Mouse (Mus musculus) heart, adult 2 months (tissue): ENCODE results near the gene Rps21. TPM values are rescaled to one million over a fixed set of nuclear protein-coding genes. Genes with fewer than 3 reads are reported as not detected.

Experiments
- DNase-seq, 2 experiments: peaks; one replicate each; pipeline ENCODE4 v3.0.0; 2021
- H3K27ac ChIP-seq: fragments of 200-600 bp; 2 replicates; pipeline ENCODE4 v1.8.1; 2022
- H3K27me3 ChIP-seq: fragments of 200-500 bp; 2 replicates; pipeline ENCODE4 v1.6.1; 2012; ENCODE audit warnings: mild to moderate bottlenecking, low read length, inconsistent platforms, mixed read lengths; ENCODE audit not compliant: control insufficient read depth, insufficient read depth
- H3K36me3 ChIP-seq: fragments of 200-500 bp; 2 replicates; pipeline ENCODE4 v1.6.1; 2012; ENCODE audit warnings: low read length, inconsistent platforms; ENCODE audit not compliant: control insufficient read depth, insufficient read depth
- H3K4me1 ChIP-seq: fragments of 200-500 bp; 2 replicates; pipeline ENCODE4 v1.6.1; 2011; ENCODE audit warnings: low read length; ENCODE audit not compliant: control insufficient read depth, insufficient read depth
- H3K4me3 ChIP-seq: fragments of 200-600 bp; 2 replicates; pipeline ENCODE4 v1.8.1; 2022
- H3K79me2 ChIP-seq: fragments of 200-500 bp; replicated peaks from 2 replicates; pipeline ENCODE4 v1.6.1; 2012; ENCODE audit warnings: mild to moderate bottlenecking, inconsistent platforms, low read length, moderate library complexity, mixed read lengths; ENCODE audit not compliant: control insufficient read depth, insufficient read depth
- H3K9ac ChIP-seq: fragments of 200-500 bp; 2 replicates; pipeline ENCODE4 v1.6.1; 2012; ENCODE audit warnings: low read depth, mild to moderate bottlenecking, control low read depth, inconsistent platforms, low read length, mixed read lengths
- CTCF ChIP-seq: fragments of 200-600 bp; IDR thresholded peaks from 2 replicates; pipeline ENCODE4 v1.8.1; 2022; ENCODE audit warnings: antibody characterized with exemption, mild to moderate bottlenecking, moderate library complexity
- EP300 ChIP-seq: fragments of 200-500 bp; IDR thresholded peaks from 2 replicates; pipeline ENCODE4 v1.6.1; 2011; ENCODE audit warnings: low read depth, low read length, control low read depth; ENCODE audit not compliant: insufficient read depth
- POLR2A ChIP-seq: fragments of 200-500 bp; IDR thresholded peaks from 2 replicates; pipeline ENCODE4 v1.6.1; 2011; ENCODE audit warnings: mild to moderate bottlenecking, low read depth, low read length, control low read depth; ENCODE audit not compliant: insufficient read depth
- WGBS: fragments of 180-500 bp; shearing (Covaris S2); methylation state at CpG from one replicate; pipeline ENCODE4 v1.1.7; 2018; 5-methylcytosine and 5-hydroxymethylcytosine counted together
- intact Hi-C: fragments of 180-260 bp; cut with DNase I; formaldehyde crosslinking; loops from one replicate; pipeline ENCODE4 v1.15.1; 2025
- polyA plus RNA-seq: library from polyadenylated mRNA; depleted of rRNA; stranded (reverse); fragments of >200 nt; gene quantifications from 2 replicates; pipeline ENCODE4 v1.2.3, GENCODE M21; 2012
- total RNA-seq, 2 experiments: library from RNA; stranded (reverse); gene quantifications; 2 replicates each; pipeline ENCODE4 v1.2.3; 2021

Rps21 gene
- total and polyA plus RNA-seq, 3 experiments, result 506 to 1,183 (median 570) TPM

- DNase-seq, result no peak
- Histone ChIP-seq H3K4me3 (no peak overlapping the region), H3K4me1 (peaks cover 1% of the 10 kb centered on the region; the same call in 1 of the 2 replicates), H3K27ac (no peak overlapping the region), H3K79me2 (no peaks in the 10 kb centered on the region), H3K27me3 (no peaks in the 10 kb centered on the region), H3K36me3 (no peaks in the 10 kb centered on the region), H3K9ac (no peak overlapping the region)
- TF ChIP-seq POLR2A (no peak), CTCF (no peak), EP300 (no peak)
- WGBS, result 91% methylated on average over 7 of the region's 7 CpGs
- intact Hi-C loops, result no loop called here
Observed at GRCm38 (mm10) chr2:180237601-180238345, 19.4 kb upstream of the Rps21 start.

- no peak for DNase-seq
- H3K4me3 ChIP-seq, result no peak overlapping the region
- TF ChIP-seq CTCF (no peak), EP300 (no peak), POLR2A (no peak)
- H3K27ac ChIP-seq, result no peak overlapping the region
- intact Hi-C loops, result no loop called here
- no peaks in the 10 kb centered on the region for H3K27me3 ChIP-seq
- peaks cover 1% of the 10 kb centered on the region; the same call in 1 of the 2 replicates for H3K4me1 ChIP-seq
- H3K9ac ChIP-seq, result no peak overlapping the region
- 33% methylated on average over 5 of the region's 5 CpGs for WGBS
- no peaks in the 10 kb centered on the region for H3K36me3 ChIP-seq
- no peaks in the 10 kb centered on the region for H3K79me2 ChIP-seq
Observed at GRCm38 (mm10) chr2:180238591-180238990, 18.6 kb upstream of the Rps21 start.

- no peak overlapping the region for H3K27ac ChIP-seq
- TF ChIP-seq EP300 (no peak), CTCF (no peak), POLR2A (no peak)
- H3K36me3 ChIP-seq, result no peaks in the 10 kb centered on the region
- intact Hi-C loops, result no loop called here
- 90% methylated on average over 4 of the region's 4 CpGs for WGBS
- H3K9ac ChIP-seq, result no peak overlapping the region
- no peaks in the 10 kb centered on the region for H3K79me2 ChIP-seq
- H3K4me1 ChIP-seq, result no peaks in the 10 kb centered on the region
- H3K4me3 ChIP-seq, result no peak overlapping the region
- no peaks in the 10 kb centered on the region for H3K27me3 ChIP-seq
- no peak for DNase-seq
Observed at GRCm38 (mm10) chr2:180243108-180243507, 14.1 kb upstream of the Rps21 start.

GRCm38 (mm10) chr2:180247916-180248315 is 9.3 kb upstream of the Rps21 start:
- H3K27me3 ChIP-seq, result no peaks in the 10 kb centered on the region
- H3K4me3 ChIP-seq, result no peak overlapping the region
- H3K27ac ChIP-seq, result no peak overlapping the region
- H3K36me3 ChIP-seq, result no peaks in the 10 kb centered on the region
- no peaks in the 10 kb centered on the region for H3K79me2 ChIP-seq
- intact Hi-C loops, result no loop called here
- peaks cover 3% of the 10 kb centered on the region for H3K4me1 ChIP-seq
- TF ChIP-seq EP300, result no peak
- no peak for TF ChIP-seq CTCF
- TF ChIP-seq POLR2A, result no peak
- WGBS, result 93% methylated on average over 5 of the region's 5 CpGs
- H3K9ac ChIP-seq, result no peak overlapping the region
- no peak for DNase-seq

- intact Hi-C loops, result no loop called here
- DNase-seq, result no peak
- Histone ChIP-seq H3K4me3 (no peak overlapping the region), H3K36me3 (no peaks in the 10 kb centered on the region), H3K27ac (no peak overlapping the region), H3K4me1 (peaks cover 3% of the 10 kb centered on the region), H3K9ac (no peak overlapping the region), H3K27me3 (no peaks in the 10 kb centered on the region), H3K79me2 (no peaks in the 10 kb centered on the region)
- 70% methylated on average over 9 of the region's 9 CpGs for WGBS
- TF ChIP-seq CTCF (no peak), POLR2A (no peak), EP300 (no peak)
Observed at GRCm38 (mm10) chr2:180248947-180249660, 8.1 kb upstream of the Rps21 start.
